Mouse (Mus musculus): ENCODE data around the gene Arhgap10.

Arhgap10 gene

GRCm38 (mm10) chr8:77486749-77487148 lies 31.0 kb downstream of the Arhgap10 start:
- no peak for ATAC-seq (ENCODE audit: low TSS enrichment)

- ATAC-seq (ENCODE audit: low TSS enrichment): no peak
Measured at GRCm38 (mm10) chr8:77484817-77485216, 32.9 kb downstream of the Arhgap10 start.

- ATAC-seq (ENCODE audit: low TSS enrichment): no peak
Measured at GRCm38 (mm10) chr8:77484266-77484665, 33.5 kb downstream of the Arhgap10 start.

- ATAC-seq (ENCODE audit: low TSS enrichment): no peak
Measured at GRCm38 (mm10) chr8:77483676-77484075, 34.1 kb downstream of the Arhgap10 start.

GRCm38 (mm10) chr8:77481791-77482190 lies 36.0 kb downstream of the Arhgap10 start:
- ATAC-seq (ENCODE audit: low TSS enrichment): 0 out of 2 replicates have a peak, but pooled peaks have one; percentile 18

- ATAC-seq (ENCODE audit: low TSS enrichment): no peak
Measured at GRCm38 (mm10) chr8:77479995-77480394, 37.8 kb downstream of the Arhgap10 start.

- ATAC-seq (ENCODE audit: low TSS enrichment): no peak
Measured at GRCm38 (mm10) chr8:77478913-77479273, 38.9 kb downstream of the Arhgap10 start.

GRCm38 (mm10) chr8:77478155-77478912 lies 39.4 kb downstream of the Arhgap10 start:
- no peak for ATAC-seq (ENCODE audit: low TSS enrichment)

GRCm38 (mm10) chr8:77477684-77478083 lies 40.1 kb downstream of the Arhgap10 start:
- peak; percentile 81 for ATAC-seq (ENCODE audit: low TSS enrichment)

GRCm38 (mm10) chr8:77474614-77475013 lies 43.1 kb downstream of the Arhgap10 start:
- ATAC-seq (ENCODE audit: low TSS enrichment): no peak

GRCm38 (mm10) chr8:77473773-77474172 lies 44.0 kb downstream of the Arhgap10 start:
- no peak for ATAC-seq (ENCODE audit: low TSS enrichment)

GRCm38 (mm10) chr8:77473373-77473772 lies 44.4 kb downstream of the Arhgap10 start:
- ATAC-seq (ENCODE audit: low TSS enrichment): no peak

- no peak for ATAC-seq (ENCODE audit: low TSS enrichment)
Measured at GRCm38 (mm10) chr8:77461392-77461791, 56.4 kb downstream of the Arhgap10 start.

GRCm38 (mm10) chr8:77460363-77460762 lies 57.4 kb downstream of the Arhgap10 start:
- ATAC-seq (ENCODE audit: low TSS enrichment): no peak

GRCm38 (mm10) chr8:77459696-77460095 lies 58.1 kb downstream of the Arhgap10 start:
- no peak for ATAC-seq (ENCODE audit: low TSS enrichment)

- no peak for ATAC-seq (ENCODE audit: low TSS enrichment)
Measured at GRCm38 (mm10) chr8:77458575-77458974, 59.2 kb downstream of the Arhgap10 start.

GRCm38 (mm10) chr8:77456263-77456662 lies 61.5 kb downstream of the Arhgap10 start:
- no peak for ATAC-seq (ENCODE audit: low TSS enrichment)

- no peak for ATAC-seq (ENCODE audit: low TSS enrichment)
Measured at GRCm38 (mm10) chr8:77453836-77454235, 63.9 kb downstream of the Arhgap10 start.

- ATAC-seq (ENCODE audit: low TSS enrichment): no peak
Measured at GRCm38 (mm10) chr8:77451466-77452382, 66.0 kb downstream of the Arhgap10 start.

- no peak for ATAC-seq (ENCODE audit: low TSS enrichment)
Measured at GRCm38 (mm10) chr8:77451052-77451451, 66.7 kb downstream of the Arhgap10 start.

GRCm38 (mm10) chr8:77446294-77446693 lies 71.5 kb downstream of the Arhgap10 start:
- ATAC-seq (ENCODE audit: low TSS enrichment): no peak

GRCm38 (mm10) chr8:77445642-77446041 lies 72.1 kb downstream of the Arhgap10 start:
- ATAC-seq (ENCODE audit: low TSS enrichment): no peak

All from frontal cortex, adult (tissue).